Mouse (Mus musculus): ENCODE measurements around the gene Hibadh.
"Not testable (repeated sequence)": the region's sequence is repeated elsewhere in the genome, so short reads cannot be mapped to it uniquely, and the experiment has no call there.

Hibadh gene

GRCm38 (mm10) chr6:52640224-52640712 is at the start of gene Hibadh:
Hibadh (minus strand) TSS chr6:52640389.
- in situ Hi-C loops (cut with MboI, MseI): loop anchor here (5.0 kb wide), 1 partner anchor 72 kb away; the partner anchor contains the start of gene Tax1bp1

DNA sequence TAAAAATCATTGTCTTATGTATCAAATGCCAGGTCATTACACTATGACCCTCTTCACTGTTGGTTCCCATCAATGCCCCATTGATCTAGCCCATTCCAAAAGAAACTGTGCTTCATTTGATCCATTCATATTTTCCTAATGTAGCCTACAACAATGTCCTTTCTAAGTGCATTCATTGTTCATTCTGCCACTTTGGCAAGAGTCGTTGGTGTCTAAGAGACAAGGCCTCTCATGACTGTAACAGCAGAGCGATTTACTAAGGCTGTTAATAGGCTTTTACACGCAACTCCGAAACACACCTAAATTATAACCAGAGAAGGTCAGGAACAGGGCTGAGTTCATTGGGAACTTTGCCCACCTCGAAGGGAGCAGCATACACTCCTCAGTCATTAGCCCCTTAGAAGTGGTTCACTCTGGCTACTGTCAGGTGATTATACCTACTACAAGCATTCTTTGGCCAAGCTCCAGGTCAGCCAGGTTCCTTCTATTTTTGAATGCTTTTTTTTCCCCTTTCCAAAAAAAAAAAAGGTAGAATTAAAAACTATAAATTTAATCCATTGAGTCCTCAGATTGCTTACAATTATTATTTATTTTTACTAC is 46.8 kb upstream of the Hibadh start:
- in situ Hi-C loops (cut with MboI, MseI): no loop called here

- in situ Hi-C loops (cut with MboI, MseI): no loop called here
Measured at GRCm38 (mm10) chr6:52682607-52683006, 42.4 kb upstream of the Hibadh start.

DNA sequence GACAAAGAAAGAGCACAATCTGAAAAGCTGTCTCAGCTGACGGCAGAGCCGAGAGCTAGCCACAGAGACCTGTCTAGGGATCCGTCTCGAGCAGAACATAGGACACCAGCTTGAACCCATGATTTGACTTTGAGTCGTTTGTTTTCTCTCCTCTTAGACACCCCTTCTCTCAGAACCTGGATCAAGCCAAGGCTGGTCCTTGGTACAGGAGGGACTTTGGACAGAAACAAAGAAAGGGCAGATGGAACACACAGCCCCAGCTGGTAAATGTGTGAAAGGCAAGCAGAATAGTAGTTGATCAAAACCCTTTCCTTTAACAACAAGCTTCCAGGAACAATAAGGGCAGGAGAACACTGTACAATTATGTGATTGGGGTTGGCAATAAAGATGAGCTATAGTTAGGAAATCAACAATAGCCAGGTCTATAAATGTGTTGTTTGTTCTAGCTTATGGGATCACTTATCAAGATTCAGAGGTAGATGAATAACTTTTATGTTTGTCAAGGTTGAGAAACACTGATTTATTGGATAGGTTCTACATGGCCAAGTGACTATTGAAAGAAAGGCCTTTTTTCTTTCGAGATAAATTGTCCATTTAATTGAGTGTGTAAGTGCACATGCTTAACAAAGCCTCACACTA is 41.8 kb upstream of the Hibadh start:
- in situ Hi-C loops (cut with MboI, MseI): no loop called here

DNA sequence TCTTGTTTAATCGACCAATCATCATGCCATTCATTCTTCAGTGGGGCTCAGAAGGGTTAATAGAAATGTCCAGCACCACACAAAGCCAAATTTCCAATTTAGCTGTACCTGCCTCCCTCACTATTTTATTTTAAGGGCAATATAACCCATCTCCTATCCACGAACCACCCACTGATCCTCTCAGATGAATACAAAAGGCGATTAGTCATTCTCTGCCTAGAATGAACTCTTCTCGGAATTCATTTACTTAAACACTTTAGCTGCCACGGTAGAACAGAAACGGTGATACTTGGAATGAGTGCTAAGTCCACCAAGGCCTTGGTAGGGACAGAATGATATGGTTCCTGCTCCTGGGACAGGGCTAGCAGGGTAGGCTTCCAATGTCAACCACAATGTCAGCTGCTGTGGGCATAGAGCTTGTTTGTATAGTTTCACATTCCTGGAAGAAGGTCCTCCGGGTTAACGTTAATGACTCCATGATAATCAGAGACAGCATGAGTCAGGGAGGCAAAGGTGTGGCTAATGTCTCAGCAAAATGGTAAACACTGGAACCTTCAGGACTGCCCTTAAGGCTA is 40.4 kb upstream of the Hibadh start:
- in situ Hi-C loops (cut with MboI, MseI): no loop called here

DNA sequence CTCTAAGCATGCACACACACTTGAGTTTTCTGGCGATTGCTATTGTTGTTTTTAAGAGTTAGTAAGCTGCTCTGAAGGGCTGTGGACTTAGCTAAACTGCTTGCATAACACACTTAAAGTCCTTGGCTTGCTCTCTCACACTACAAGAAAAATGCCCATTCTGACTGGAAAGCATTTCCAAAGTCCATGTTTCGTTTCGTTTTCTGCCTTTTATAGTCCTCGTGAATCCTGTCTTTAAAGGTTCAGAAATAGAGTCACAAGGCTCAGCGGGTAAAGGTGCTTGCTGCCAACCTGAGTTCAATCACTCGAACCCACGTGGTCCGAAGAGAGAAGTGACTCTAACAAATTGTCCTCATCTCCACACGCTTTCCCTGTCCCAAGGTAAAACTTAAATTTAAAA is 39.4 kb upstream of the Hibadh start:
- in situ Hi-C loops (cut with MboI, MseI): no loop called here

DNA sequence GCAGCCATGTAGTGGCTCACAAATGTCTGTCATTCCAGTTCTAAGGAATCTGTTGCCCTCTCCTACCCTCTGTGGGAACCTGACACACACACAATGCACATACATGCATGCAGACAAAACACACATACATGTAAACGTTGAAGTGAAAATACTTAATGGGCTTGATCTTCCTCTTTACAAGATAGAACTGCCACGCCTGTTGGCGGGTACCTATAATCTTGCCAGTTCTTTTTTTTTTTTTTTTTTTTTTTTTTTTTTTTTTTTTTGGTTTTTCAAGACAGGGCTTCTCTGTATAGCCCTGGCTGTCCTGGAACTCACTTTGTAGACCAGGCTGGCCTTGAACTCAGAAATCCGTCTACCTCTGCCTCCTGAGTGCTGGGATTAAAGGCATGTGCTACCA is 37.3 kb upstream of the Hibadh start:
- in situ Hi-C loops (cut with MboI, MseI): not testable (repeated sequence)

DNA sequence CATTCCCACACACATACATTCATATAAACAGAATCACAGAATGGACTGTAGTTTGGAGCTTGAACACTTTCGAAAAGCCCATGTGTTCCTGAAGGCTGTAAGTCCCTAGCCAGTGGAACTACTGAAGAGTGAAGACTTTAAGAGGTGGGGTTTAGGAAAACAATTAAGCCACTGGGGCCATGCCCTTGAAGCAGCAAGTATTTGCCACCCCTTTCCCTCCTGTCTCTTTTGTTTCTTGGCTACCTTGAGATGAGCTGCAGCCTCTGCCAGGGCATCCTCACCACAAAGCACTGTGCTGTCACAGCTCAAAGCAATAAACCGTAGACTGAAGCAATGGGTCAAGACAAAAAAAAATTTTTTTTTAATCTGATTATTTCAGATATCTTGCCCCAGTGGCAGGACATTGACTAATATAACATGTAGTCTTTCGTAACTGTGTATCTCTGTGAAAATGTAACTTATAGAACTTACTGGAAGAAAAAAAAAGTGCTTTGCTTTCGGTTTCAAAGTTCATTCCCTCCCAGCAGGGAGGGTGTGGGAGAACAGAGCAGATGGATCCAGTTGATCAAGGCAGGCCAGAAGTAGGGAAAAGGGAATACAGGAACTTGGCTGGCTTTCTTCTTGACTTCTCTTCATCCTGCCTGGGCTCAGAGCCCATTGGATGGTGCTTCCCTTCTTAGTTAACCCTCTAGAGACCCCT is 35.2 kb upstream of the Hibadh start:
- in situ Hi-C loops (cut with MboI, MseI): no loop called here

- in situ Hi-C loops (cut with MboI, MseI): no loop called here
Measured at GRCm38 (mm10) chr6:52674541-52674940, 34.4 kb upstream of the Hibadh start.

- in situ Hi-C loops (cut with MboI, MseI): no loop called here
Measured at GRCm38 (mm10) chr6:52673706-52674105, 33.5 kb upstream of the Hibadh start.

DNA sequence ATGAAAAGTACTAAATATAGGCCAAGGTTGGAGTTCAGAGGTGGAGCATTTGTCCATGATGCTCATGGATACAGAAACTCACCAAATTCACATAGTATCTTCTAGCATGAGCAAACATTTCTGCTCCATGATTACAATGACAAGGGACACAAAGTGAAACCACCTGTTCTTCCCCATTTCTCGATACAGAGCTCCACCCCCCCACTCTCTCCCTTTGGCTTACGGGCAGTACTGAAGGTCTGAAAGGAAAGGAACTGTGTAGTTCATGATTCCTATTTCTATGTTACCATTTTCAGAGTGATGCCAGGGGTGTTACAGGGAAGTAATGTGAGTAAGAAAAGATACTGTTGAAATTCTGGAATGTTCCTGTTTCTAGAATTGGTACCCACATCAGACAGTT is 32.4 kb upstream of the Hibadh start:
- in situ Hi-C loops (cut with MboI, MseI): no loop called here

DNA sequence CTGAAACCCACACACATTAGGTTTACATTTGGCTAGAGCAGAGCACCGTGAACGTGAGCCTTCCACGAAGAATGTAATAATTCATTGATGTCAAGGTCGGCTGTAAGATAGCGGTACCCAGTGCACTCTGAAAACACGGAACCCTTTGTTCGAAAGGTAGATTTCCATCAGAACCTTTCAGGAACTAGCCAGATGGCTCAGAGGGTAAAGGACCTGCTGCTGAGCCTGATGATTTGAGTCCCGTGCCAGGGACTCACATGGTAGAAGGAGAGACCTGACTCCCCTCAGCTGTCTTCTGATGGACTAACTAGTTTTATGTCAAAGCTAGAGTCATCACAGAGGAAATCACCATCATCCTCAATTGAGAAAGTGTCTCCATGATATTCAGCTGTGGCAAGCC is 31.6 kb upstream of the Hibadh start:
- in situ Hi-C loops (cut with MboI, MseI): no loop called here

DNA sequence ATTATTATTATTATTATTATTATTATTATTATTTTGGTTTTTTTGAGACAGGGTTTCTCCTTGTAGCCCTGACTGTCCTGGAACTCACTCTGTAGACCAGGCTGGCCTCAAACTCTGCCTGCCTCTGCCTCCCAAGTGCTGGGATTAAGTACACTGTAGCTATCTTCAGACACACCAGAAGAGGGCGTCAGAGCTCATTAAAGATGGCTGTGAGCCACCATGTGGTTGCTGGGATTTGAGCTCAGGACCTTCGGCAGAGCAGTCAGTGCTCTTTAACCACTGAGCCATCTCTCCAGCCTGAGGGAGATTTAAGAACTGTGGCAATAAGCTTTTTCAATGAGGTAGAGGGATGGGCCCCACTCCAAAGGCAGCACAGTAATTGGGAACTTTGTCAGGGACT is 29.7 kb upstream of the Hibadh start:
- in situ Hi-C loops (cut with MboI, MseI): not testable (repeated sequence)

GRCm38 (mm10) chr6:52667641-52668040 is 27.5 kb upstream of the Hibadh start:
- in situ Hi-C loops (cut with MboI, MseI): no loop called here

DNA sequence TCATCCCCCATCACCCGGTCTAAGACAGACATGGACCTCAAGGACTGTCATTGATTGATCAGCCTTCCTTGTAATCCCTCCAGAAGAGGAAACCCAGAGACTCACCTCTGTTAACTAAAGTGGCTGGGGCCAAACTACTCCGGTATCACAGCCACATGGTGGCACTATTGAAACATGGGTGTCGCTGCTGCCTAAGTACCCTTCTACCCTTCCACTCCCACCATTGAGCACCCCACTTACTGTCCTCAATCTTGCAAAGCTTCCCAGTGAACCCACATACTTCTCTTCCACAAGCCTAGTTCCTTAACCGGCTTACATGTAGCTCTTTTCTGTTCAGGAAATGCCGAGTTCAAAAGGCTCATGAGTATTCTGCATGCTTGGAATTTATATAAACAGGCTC is 22.8 kb upstream of the Hibadh start:
- in situ Hi-C loops (cut with MboI, MseI): no loop called here

DNA sequence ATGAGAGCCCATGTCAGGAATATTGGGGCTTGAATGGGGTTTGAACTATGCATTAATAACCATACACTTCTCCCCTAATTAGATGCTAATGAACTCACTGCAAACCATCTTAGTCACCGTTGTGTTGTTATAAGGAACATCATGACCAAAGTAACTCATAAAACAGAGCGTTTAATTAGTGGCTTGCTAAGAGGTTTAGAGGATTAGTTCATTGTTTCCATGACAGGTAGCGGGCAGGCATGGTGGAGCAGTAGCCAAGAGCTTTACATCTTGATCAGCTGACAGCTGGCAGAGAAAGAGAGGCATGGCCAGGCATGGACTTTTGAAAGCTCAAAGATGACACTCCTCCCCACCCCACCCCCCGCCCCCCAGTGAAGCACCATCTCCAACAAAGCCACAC is 15.1 kb upstream of the Hibadh start:
- in situ Hi-C loops (cut with MboI, MseI): no loop called here

DNA sequence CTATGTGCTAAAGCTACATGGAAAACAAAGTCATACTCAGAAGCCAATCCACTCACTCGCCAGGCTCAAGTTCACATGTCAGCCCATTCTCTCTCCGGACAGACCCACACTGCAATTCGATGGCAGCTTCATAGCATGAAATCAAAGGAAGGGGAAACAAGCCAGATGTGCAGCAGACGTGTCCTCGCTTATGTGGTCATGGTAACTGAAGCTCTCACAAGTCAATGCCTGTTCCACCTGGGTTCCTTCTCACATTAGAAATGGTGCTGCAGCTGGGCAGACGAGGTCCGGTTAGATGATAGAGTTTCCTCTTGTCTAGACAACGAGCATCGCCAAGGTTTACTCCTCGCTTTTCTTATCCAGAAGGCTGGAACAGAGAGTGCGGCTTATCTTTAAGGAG is 8.6 kb upstream of the Hibadh start:
- in situ Hi-C loops (cut with MboI, MseI): no loop called here

- in situ Hi-C loops (cut with MboI, MseI): no loop called here
Measured at GRCm38 (mm10) chr6:52648031-52648430, 7.8 kb upstream of the Hibadh start.

DNA sequence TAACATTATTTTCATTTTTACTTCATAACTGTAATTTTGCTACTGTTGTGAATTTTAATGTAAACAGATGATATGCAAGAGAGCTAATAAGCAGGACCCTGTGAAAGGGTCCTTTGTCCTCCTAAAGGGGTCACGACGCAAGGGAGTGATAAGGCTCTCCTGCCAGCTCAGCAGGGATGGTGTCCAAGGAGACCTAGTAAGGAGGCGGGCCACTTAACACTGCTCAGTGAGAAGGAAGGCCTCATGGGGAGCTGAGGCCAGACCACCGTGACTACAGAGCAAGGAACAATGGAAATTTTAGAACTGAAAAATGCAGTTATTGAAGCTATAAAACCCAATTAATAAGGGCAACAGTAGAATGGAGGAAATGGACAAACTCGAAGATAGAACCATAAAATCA is 5.7 kb upstream of the Hibadh start:
- in situ Hi-C loops (cut with MboI, MseI): no loop called here

GRCm38 (mm10) chr6:52642152-52642551 is 2.0 kb upstream of the Hibadh start:
- in situ Hi-C loops (cut with MboI, MseI): loop anchor here (5.0 kb wide), 1 partner anchor 70 kb away; the partner anchor contains the start of gene Tax1bp1

DNA sequence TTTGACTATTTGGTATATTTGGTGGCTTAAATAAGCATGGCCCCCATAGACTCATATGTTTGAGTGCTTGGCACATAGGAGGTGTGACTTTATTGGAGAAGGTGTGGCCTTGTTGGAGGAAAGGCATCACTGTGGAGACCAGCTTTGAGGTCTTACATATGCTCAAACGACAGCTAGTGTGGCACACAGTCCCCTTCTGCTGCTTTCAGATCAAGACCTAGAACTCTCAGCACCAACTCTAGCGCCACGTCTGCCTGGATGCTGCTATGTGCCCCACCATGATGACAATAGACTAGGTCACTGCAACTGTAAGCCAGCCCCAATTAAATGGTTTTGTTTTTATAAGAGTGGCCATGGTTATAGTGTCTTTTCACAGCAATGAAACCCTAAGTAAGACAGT is 887 bp upstream of the Hibadh start:
- in situ Hi-C loops (cut with MboI, MseI): loop anchor here (5.0 kb wide), 1 partner anchor 71 kb away; the partner anchor contains the start of gene Tax1bp1

- in situ Hi-C loops (cut with MboI, MseI): loop anchor here (5.0 kb wide), 1 partner anchor 73 kb away; the partner anchor contains the start of gene Tax1bp1
Measured at GRCm38 (mm10) chr6:52639546-52640223, 504 bp downstream of the Hibadh start.
